Comparison of ENCODE assay signal across 9 mouse cellular contexts in genomic region chr5:124252580-124253320, GRCm38 (mm10).
"Had no signal": no experiment of that assay in that cellular context is flagged by ENCODE, and none has a peak within 500 bp of the region (broad histone marks: within the 10 kb centered on the region; RNA-seq: fewer than 3 reads in every experiment).

No protein-coding gene starts in this region.

- DNase-seq: kidney, adult 2 months; kidney, postnatal 14 days; lung, adult 18-20 months; right cerebral cortex, adult 18-20 months; right cerebral cortex, postnatal 25 days had no signal

- H3K4me3 ChIP-seq: kidney, embryonic 15.5 days; limb, embryonic 13.5 days; midbrain, embryonic 13.5 days had no signal

- ATAC-seq: midbrain, embryonic 13.5 days had no signal

- H3K27ac ChIP-seq: kidney, embryonic 15.5 days; limb, embryonic 13.5 days; liver, embryonic 14.5 days; midbrain, embryonic 13.5 days had no signal
